Mouse (Mus musculus) erythroblast, embryonic 14.5 days (primary cell): ENCODE results near the gene Def8. TPM values are rescaled to one million over a fixed set of nuclear protein-coding genes. Genes with fewer than 3 reads are reported as not detected.
A peak's percentile ranks its signal among the peaks of the same experiment; 100 is the strongest.

Source experiments
- H3K27me3 ChIP-seq: 2 replicates; pipeline ENCODE4 v1.6.1; 2012; ENCODE audit warnings: inconsistent platforms; ENCODE audit not compliant: control insufficient read depth
- H3K36me3 ChIP-seq: 2 replicates; pipeline ENCODE4 v1.6.1; 2012; ENCODE audit warnings: mild to moderate bottlenecking, inconsistent platforms; ENCODE audit not compliant: control insufficient read depth
- H3K4me1 ChIP-seq: 2 replicates; pipeline ENCODE4 v1.6.1; 2012; ENCODE audit warnings: inconsistent platforms; ENCODE audit not compliant: control insufficient read depth
- H3K4me3 ChIP-seq: replicated peaks from 2 replicates; pipeline ENCODE3; 2012; ENCODE audit warnings: moderate library complexity, mild to moderate bottlenecking, inconsistent platforms
- H3K9me3 ChIP-seq: 2 replicates; pipeline ENCODE4 v1.6.1; 2012; ENCODE audit warnings: low read length, inconsistent platforms, mixed read lengths; ENCODE audit not compliant: control insufficient read depth
- GATA1 ChIP-seq: IDR thresholded peaks from 2 replicates; pipeline ENCODE4 v1.6.1; 2012; ENCODE audit warnings: low read length, inconsistent platforms, mixed read lengths
- TAL1 ChIP-seq: IDR thresholded peaks from 3 replicates; pipeline ENCODE4 v1.6.1; 2012; ENCODE audit warnings: low read length, inconsistent platforms, mixed read lengths
- polyA plus RNA-seq: library from polyadenylated mRNA; stranded (reverse); fragments of >175 nt; gene quantifications from 2 replicates; pipeline ENCODE4 v1.2.3, GENCODE M21; 2012

Gene Def8
- 0.29 and 0.52 TPM in 2 replicates for polyA plus RNA-seq

DNA sequence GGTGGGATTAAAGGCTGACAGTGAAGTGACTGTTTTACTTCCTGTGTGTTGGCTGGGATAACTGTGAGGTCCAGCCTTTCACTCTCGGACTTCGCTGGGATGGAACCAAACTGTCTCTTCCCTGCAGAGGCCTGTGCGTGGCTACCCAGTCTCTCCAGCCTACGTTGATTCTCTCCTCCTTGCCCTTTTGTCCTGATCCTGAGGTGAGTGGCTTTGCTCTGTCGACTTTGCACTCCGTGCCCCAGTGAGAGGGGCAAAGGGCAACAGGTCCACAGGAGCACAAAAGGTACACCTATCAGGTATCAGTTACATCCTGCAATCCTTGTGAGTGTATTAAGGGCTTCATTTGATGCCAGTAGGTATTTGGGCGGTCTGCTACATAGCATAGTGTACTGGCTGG is at the start of gene Def8:
TSS of gene Def8 (plus strand) at position 87 of the 400 bp plus-strand sequence.
- H3K36me3 ChIP-seq = no peaks in the 10 kb centered on the region
- H3K4me1 ChIP-seq = peaks cover 12% of the 10 kb centered on the region
- H3K9me3 ChIP-seq = peaks cover 23% of the 10 kb centered on the region
- H3K27me3 ChIP-seq = no peaks in the 10 kb centered on the region; the same call in none of the 2 replicates
- TF ChIP-seq GATA1 = no peak
- TF ChIP-seq TAL1 = no peak
- H3K4me3 ChIP-seq = peak within 1 kb of the TSS; percentile 30

DNA sequence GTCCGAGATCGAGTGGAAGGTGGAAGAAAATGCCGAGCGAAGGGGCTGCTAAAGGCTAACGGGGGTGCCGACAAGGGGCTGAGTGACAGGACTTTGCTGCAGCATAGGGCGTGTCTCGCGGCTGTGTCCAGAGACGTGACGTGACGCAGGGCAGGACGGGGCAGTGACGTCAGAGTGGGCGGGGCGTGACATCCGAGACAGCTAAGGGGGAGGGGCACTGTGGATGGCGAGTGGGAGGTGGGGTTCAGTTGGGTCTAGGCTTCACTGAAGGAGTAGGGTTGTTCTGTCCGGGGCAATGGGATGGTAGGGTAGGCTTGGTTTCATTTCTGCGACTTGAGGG is 49.1 kb upstream of the Def8 start:
- Histone ChIP-seq H3K4me3 (peak overlapping the region; percentile 97), H3K27me3 (no peaks in the 10 kb centered on the region), H3K36me3 (peaks cover 22% of the 10 kb centered on the region), H3K9me3 (no peaks in the 10 kb centered on the region), H3K4me1 (peaks cover 51% of the 10 kb centered on the region)
- no peak for TF ChIP-seq GATA1
- no peak for TF ChIP-seq TAL1

DNA sequence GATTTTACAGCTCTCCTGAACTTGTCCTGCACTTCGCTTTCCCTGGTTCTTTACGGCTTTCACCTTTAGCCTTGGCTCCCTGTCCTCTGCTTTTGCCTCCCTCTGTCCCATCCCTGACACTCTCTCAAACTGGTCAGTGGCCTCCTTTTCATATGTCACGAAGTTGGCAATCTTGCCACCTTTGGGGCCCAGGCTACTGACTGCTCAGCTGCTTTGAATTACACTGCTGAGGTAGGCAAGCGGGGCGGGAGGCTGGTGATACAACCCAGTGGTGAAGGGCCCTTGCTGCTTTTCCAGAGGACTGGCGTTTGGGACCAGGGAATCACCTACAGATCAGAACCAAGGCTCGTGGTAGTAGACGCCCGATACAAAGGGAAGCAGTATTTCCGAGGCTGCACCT is 47.6 kb upstream of the Def8 start:
- H3K36me3 ChIP-seq = peaks cover 27% of the 10 kb centered on the region
- H3K27me3 ChIP-seq = no peaks in the 10 kb centered on the region
- TF ChIP-seq TAL1 = no peak
- no peak for TF ChIP-seq GATA1
- peaks cover 48% of the 10 kb centered on the region for H3K4me1 ChIP-seq
- no peak overlapping the region for H3K4me3 ChIP-seq
- H3K9me3 ChIP-seq = no peaks in the 10 kb centered on the region

DNA sequence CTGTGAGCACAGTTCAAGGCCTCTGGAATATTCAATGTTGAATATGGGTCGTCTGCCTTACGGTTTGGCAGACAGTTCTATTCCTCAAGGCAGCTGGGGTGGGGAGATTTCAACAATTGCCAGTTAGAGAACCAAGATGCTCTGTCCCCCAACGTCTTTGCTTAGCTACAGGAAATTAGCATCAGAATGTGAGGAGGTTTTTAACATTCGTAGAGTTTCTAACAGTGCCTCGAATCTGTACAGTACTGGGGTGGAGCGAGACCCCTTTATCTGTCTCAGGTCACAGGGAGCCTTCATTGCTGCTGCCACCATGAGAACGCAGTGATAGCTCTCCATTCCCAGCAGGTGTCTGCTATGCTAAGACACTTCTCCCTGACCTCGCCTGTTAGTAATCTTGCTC is 47.2 kb upstream of the Def8 start:
- Histone ChIP-seq H3K36me3 (peaks cover 31% of the 10 kb centered on the region), H3K4me3 (no peak overlapping the region), H3K27me3 (no peaks in the 10 kb centered on the region), H3K9me3 (no peaks in the 10 kb centered on the region), H3K4me1 (peaks cover 48% of the 10 kb centered on the region)
- no peak for TF ChIP-seq TAL1
- no peak for TF ChIP-seq GATA1

DNA sequence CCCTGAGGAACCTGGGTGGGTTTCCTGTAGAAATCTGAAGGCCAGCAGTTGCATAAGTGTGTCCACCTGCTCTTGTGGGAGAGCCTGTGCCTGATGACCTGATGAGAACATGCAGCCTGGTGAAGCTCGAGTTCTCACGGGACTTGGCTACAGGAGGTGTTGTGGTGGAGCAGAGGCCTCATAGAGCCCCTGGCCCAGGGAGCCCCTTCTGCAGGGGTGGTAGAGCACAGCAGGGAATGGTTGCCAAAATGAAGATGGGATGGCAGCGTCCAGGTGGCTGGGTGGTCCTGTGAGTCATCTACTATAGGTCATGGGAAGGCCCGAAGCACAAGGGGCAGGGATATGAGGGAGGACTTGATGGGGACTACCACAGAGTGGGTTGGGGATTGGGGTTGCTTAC is 41.6 kb upstream of the Def8 start:
- no peaks in the 10 kb centered on the region for H3K27me3 ChIP-seq
- TF ChIP-seq TAL1 = no peak
- TF ChIP-seq GATA1 = no peak

DNA sequence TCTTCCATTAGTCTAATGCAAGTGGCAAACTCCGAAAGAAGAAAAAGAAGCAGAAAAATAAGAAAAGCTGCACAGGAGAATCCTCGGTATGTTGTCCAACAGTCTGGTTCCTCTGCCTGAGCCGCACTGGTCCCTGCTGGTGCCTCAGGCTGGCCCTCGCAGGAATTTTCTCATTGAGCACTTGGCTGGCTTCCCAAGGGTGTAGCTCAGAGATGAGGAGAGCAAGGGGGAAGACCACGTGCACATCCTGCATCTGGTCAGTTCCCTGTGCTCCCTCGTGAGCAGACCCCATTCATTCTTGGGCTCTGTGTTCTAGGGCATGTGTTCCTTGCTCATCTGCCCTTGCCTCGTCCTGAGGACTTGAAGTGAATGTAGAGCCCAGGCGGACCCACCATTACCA is 40.8 kb upstream of the Def8 start:
- H3K27me3 ChIP-seq = no peaks in the 10 kb centered on the region
- peaks cover 77% of the 10 kb centered on the region for H3K36me3 ChIP-seq

More for the DNA sequence above, 41.6 kb upstream of the Def8 start:
- Histone ChIP-seq H3K4me1 (no peaks in the 10 kb centered on the region), H3K36me3 (peaks cover 73% of the 10 kb centered on the region), H3K9me3 (no peaks in the 10 kb centered on the region), H3K4me3 (no peak overlapping the region)

DNA sequence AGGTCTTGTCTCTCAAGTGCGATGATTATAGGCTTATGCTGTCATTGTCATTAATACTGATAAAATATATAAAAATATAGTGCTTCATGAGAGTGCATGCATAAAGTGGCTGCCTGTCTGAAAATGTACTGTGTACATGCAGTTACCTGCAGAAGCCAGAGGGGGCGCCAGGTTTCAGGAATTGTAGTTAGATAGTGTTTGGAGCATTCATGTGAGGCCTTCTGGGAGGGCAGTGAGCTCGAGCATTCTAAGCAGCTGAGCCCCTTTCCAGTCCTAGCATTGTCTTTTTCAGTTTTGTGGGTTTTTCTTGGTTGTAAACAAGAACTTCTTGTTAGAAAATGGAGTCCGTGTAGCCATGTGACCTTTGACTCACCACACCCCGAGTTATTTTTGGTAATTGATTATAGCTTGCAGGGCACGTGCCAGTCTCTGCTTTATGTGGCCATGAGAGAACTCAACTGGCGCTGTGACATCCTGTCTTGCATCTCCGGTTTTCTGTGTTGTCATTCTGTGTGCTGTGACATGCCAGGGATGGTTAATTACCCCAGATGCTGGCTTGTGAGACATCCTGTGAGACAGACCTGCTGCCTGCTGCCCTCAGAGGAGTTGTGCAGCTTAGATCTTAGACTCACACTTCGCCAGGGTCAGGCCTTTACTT is 38.3 kb upstream of the Def8 start:
- TF ChIP-seq GATA1 = no peak
- no peak for TF ChIP-seq TAL1
- no peaks in the 10 kb centered on the region for H3K27me3 ChIP-seq
- no peak overlapping the region for H3K4me3 ChIP-seq
- no peaks in the 10 kb centered on the region for H3K4me1 ChIP-seq
- peaks cover 94% of the 10 kb centered on the region for H3K36me3 ChIP-seq
- no peaks in the 10 kb centered on the region for H3K9me3 ChIP-seq

More for the DNA sequence above, 40.8 kb upstream of the Def8 start:
- Histone ChIP-seq H3K9me3 (no peaks in the 10 kb centered on the region), H3K4me1 (no peaks in the 10 kb centered on the region), H3K4me3 (no peak overlapping the region)
- TF ChIP-seq TAL1 = no peak
- no peak for TF ChIP-seq GATA1

DNA sequence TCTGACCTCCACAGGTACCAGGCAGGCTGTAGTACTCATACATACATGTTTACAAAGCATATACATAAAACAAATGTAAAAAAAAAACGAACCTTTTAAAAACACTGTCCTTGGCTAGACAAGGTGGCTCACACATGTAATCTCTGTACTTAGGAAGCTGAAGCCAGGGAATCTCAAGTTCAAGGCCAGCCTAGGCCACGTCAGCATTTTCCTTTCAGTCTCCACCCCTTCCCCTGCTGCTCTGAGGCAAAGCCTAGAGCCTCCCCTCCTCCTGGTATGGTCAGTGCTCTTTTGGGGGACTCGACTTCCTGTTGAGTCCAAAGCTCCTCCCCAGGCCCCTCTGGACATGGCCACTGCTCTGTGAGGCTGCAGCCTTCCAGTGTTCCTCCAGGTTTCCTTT is 36.3 kb upstream of the Def8 start:
- no peak for TF ChIP-seq GATA1
- TF ChIP-seq TAL1 = no peak
- no peaks in the 10 kb centered on the region for H3K4me1 ChIP-seq

DNA sequence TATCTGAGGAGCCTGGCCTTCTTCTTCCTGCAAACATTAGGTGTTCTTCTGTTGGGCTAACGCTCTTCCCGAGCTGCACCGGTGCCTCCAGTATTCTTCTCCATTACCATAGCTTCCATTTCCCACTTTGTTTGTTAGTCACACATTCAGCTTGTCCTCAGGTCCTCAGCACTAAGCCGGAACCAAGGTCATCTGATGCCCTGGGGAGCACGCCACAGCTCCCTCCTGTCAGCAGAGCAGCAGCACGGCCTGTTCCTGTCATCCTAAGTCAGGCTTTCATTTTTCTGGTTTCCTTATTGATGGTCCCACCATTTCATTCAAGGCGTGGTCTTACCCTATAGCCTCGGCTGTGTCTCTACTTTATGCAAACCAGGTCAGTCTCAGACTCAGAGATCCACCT is 35.5 kb upstream of the Def8 start:
- Histone ChIP-seq H3K4me1 (no peaks in the 10 kb centered on the region), H3K27me3 (no peaks in the 10 kb centered on the region), H3K9me3 (no peaks in the 10 kb centered on the region), H3K4me3 (no peak overlapping the region), H3K36me3 (peaks cover 100% of the 10 kb centered on the region)
- TF ChIP-seq GATA1 (no peak), TAL1 (no peak)

More for the DNA sequence above, 36.3 kb upstream of the Def8 start:
- H3K36me3 ChIP-seq = peaks cover 99% of the 10 kb centered on the region
- no peaks in the 10 kb centered on the region for H3K27me3 ChIP-seq
- no peaks in the 10 kb centered on the region for H3K9me3 ChIP-seq
- no peak overlapping the region for H3K4me3 ChIP-seq

DNA sequence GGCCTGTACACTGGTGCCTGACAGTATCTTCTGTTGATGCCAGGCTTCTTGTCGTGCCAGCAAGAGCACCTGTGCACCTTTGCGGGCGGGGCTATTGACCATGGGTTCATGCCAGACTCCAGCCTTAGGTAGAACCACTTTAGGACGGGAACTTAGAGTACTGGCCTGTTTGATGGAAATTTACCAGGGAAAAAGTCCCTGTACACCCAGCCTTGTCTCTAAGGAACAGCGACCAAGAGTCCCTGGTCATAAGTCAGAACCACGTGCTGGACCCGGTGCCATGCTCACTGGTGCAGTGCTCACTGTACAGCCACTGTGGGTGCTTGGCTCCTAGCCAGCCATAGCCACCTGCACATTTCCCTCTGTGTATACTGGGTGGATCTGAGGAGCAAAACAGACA is 34.3 kb upstream of the Def8 start:
- no peaks in the 10 kb centered on the region for H3K9me3 ChIP-seq
- no peak for TF ChIP-seq TAL1
- no peak for TF ChIP-seq GATA1
- H3K36me3 ChIP-seq = peaks cover 100% of the 10 kb centered on the region
- H3K27me3 ChIP-seq = no peaks in the 10 kb centered on the region
- H3K4me3 ChIP-seq = no peak overlapping the region
- H3K4me1 ChIP-seq = no peaks in the 10 kb centered on the region
